Mouse (Mus musculus) embryonic fibroblast, embryonic 13.5 days (primary cell): Measurements from ENCODE around the gene Fstl5.

Experiments used
- CTCF ChIP-seq: IDR thresholded peaks from 2 replicates; pipeline ENCODE4 v1.5.1; 2011; ENCODE audit warnings: mild to moderate bottlenecking, control low read depth, low read length, moderate library complexity, borderline replicate concordance; ENCODE audit not compliant: insufficient read depth
- POLR2A ChIP-seq: IDR thresholded peaks from 2 replicates; pipeline ENCODE4 v1.6.1; 2011; ENCODE audit warnings: low read depth, mild to moderate bottlenecking, control low read depth, low read length, moderate library complexity

GRCm38 (mm10) chr3:76336922-76337321 lies 262.9 kb downstream of the Fstl5 start:
- TF ChIP-seq CTCF, result no peak
- no peak for TF ChIP-seq POLR2A
